Mouse (Mus musculus) liver, adult 2 months (tissue): ENCODE data around the gene Rhod. TPM values are rescaled to one million over a fixed set of nuclear protein-coding genes. Genes with fewer than 3 reads are reported as not detected.
"Not testable (repeated sequence)": the region's sequence is repeated elsewhere in the genome, so short reads cannot be mapped to it uniquely, and the experiment has no call there.

Source experiments
- DNase-seq: peaks from one replicate; pipeline ENCODE4 v3.0.0-alpha.2; 2011; ENCODE audit warnings: low read depth, low spot score; ENCODE audit errors: extremely low read depth
- H3K27ac ChIP-seq: fragments of 200-500 bp; replicated peaks from 2 replicates; pipeline ENCODE4 v1.5.1; 2012; ENCODE audit warnings: low read depth, mild to moderate bottlenecking, control low read depth, inconsistent platforms, low read length; ENCODE audit not compliant: insufficient read depth
- H3K27me3 ChIP-seq: fragments of 200-500 bp; 2 replicates; pipeline ENCODE4 v1.6.1; 2012; ENCODE audit warnings: mild to moderate bottlenecking, moderate library complexity, low read length, inconsistent platforms; ENCODE audit not compliant: control insufficient read depth, insufficient read depth
- H3K36me3 ChIP-seq: fragments of 200-500 bp; 2 replicates; pipeline ENCODE4 v1.6.1; 2012; ENCODE audit warnings: low read length, inconsistent platforms; ENCODE audit not compliant: control insufficient read depth, insufficient read depth
- H3K4me1 ChIP-seq: fragments of 200-500 bp; 2 replicates; pipeline ENCODE4 v1.6.1; 2011; ENCODE audit warnings: low read length; ENCODE audit not compliant: control insufficient read depth, insufficient read depth
- H3K4me3 ChIP-seq: fragments of 200-500 bp; 2 replicates; pipeline ENCODE4 v1.5.1; 2011; ENCODE audit warnings: low read depth, mild to moderate bottlenecking, control low read depth, low read length, moderate library complexity; ENCODE audit not compliant: insufficient read depth
- H3K79me2 ChIP-seq: fragments of 200-500 bp; 2 replicates; pipeline ENCODE4 v1.6.1; 2012; ENCODE audit warnings: inconsistent platforms, mild to moderate bottlenecking, low read length, moderate library complexity; ENCODE audit not compliant: control insufficient read depth, insufficient read depth
- H3K9ac ChIP-seq: fragments of 200-500 bp; 2 replicates; pipeline ENCODE4 v1.6.1; 2012; ENCODE audit warnings: low read depth, mild to moderate bottlenecking, control low read depth, inconsistent platforms, low read length
- CTCF ChIP-seq: fragments of 200-500 bp; IDR thresholded peaks from 2 replicates; pipeline ENCODE4 v1.5.1; 2011; ENCODE audit warnings: low read depth, low read length, control low read depth
- POLR2A ChIP-seq: fragments of 200-500 bp; IDR thresholded peaks from 2 replicates; pipeline ENCODE4 v1.6.1; 2011; ENCODE audit warnings: low read length, control low read depth; ENCODE audit not compliant: insufficient read depth; ENCODE audit errors: extremely low read depth
- WGBS: fragments of 180-500 bp; shearing (Covaris S2); methylation state at CpG from one replicate; pipeline ENCODE4 v1.1.7; 2018; 5-methylcytosine and 5-hydroxymethylcytosine counted together
- polyA plus RNA-seq: library from polyadenylated mRNA; depleted of rRNA; stranded (reverse); fragments of >200 nt; gene quantifications from 2 replicates; pipeline ENCODE4 v1.2.3, GENCODE M21; 2012; rRNA removed
- total RNA-seq: library from RNA; depleted of rRNA; stranded (reverse); fragments of >200 nt; gene quantifications from 2 replicates; pipeline ENCODE4 v1.2.3, GENCODE M21; 2014; rRNA removed

The Rhod gene
- total and polyA plus RNA-seq, 2 experiments, result 23.9 to 34.9 TPM

DNA sequence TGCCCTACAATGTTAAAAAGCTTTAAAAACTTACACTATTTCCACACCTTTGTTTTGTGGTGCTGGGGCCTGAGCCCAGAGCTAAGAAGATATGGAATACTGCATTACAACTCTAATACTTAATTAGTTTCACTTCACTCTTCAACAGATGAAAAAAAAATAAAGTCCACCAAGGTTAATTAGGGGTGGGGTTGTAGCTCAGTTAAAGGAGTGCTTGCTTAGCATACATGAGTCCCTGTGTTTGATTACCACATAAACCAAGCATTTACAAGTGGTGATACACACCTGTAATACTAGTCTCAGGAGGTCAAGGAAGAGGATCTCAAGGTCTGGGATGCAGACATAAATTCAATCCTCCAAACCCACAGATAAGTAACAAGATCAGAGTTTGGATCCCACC is 52.0 kb downstream of the Rhod start:
- Histone ChIP-seq H3K27ac (no peak overlapping the region), H3K36me3 (peaks cover 19% of the 10 kb centered on the region), H3K4me1 (peaks cover 8% of the 10 kb centered on the region), H3K27me3 (no peaks in the 10 kb centered on the region), H3K79me2 (peaks cover 2% of the 10 kb centered on the region; the same call in 1 of the 2 replicates), H3K9ac (no peak overlapping the region), H3K4me3 (no peak overlapping the region)
- TF ChIP-seq POLR2A, result no peak
- no peak for TF ChIP-seq CTCF
- no peak for DNase-seq

DNA sequence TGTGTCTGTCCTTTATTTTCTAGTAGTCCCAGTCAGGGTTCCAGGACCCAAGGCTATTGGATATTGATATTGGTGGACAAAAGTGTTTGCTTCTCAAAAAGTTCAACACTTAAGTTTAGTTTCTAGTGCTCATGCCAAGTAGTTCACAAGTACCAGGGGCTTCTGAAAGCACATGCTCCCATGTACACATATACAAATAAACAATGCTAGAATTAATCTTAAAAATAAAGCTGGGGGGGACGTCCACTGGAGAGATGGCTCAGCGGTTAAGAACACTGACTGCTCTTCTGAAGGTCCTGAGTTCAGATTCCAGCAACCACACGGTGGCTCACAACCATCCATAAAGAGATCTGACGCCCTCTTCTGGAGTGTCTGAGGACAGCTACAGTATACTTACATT is 54.2 kb downstream of the Rhod start:
- DNase-seq, result no peak
- TF ChIP-seq CTCF (no peak), POLR2A (no peak)
- no peaks in the 10 kb centered on the region for H3K27me3 ChIP-seq
- H3K79me2 ChIP-seq, result peaks cover 2% of the 10 kb centered on the region; the same call in 1 of the 2 replicates
- H3K9ac ChIP-seq, result no peak overlapping the region
- no peak overlapping the region for H3K4me3 ChIP-seq
- 79% methylated on average over 4 of the region's 4 CpGs for WGBS
- peaks cover 8% of the 10 kb centered on the region for H3K4me1 ChIP-seq
- H3K36me3 ChIP-seq, result peaks cover 23% of the 10 kb centered on the region
- no peak overlapping the region for H3K27ac ChIP-seq

DNA sequence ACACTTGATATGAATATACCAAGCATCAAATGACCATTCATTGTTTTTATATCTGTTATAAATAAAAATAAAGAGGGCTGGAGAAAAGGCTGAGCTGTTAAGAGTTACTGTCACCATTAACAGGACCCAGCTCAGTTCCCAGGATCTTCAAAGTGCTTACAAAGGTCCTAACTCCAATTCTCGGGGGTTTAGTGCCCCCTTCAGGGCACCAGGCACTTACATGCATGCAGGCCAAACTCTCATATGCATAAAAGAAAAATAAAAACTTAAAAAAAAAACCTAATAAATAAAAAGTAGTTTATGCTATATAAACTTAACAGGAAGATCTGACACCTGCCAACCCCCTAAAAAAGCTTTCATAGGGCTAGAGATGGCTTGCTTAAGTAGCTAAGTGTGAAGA is 54.9 kb downstream of the Rhod start:
- Histone ChIP-seq H3K4me3 (no peak overlapping the region), H3K27ac (no peak overlapping the region), H3K79me2 (peaks cover 2% of the 10 kb centered on the region; the same call in 1 of the 2 replicates), H3K4me1 (peaks cover 8% of the 10 kb centered on the region), H3K36me3 (peaks cover 23% of the 10 kb centered on the region), H3K27me3 (no peaks in the 10 kb centered on the region), H3K9ac (no peak overlapping the region)
- WGBS, result 50% methylated on average over 1 of the region's 1 CpGs
- no peak for TF ChIP-seq POLR2A
- TF ChIP-seq CTCF, result peak; percentile 7; the same call in 1 of the 2 replicates
- DNase-seq, result no peak

DNA sequence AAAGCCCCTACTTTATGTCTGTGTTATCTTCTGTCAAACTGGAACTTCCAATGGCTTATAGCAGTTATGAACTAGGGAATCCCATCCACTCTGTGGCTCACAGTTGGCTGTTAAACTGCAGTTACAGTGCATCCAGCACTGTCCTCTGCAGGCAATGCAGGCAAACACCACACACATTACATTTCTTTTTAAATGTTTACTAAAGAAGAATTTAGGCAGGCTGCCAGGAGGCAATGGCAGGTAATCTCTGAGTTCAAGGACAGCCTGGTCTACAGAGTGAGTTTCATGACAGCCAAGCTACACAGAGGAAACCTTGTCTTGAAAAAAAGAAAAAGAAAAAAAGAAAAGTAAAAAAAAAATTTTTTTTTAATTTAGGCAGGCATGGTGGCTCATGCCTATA is 55.9 kb downstream of the Rhod start:
- peaks cover 8% of the 10 kb centered on the region for H3K4me1 ChIP-seq
- H3K27me3 ChIP-seq, result no peaks in the 10 kb centered on the region
- no peak overlapping the region for H3K9ac ChIP-seq
- H3K36me3 ChIP-seq, result peaks cover 20% of the 10 kb centered on the region
- no peak overlapping the region for H3K27ac ChIP-seq
- TF ChIP-seq POLR2A, result no peak
- no peak for TF ChIP-seq CTCF
- H3K4me3 ChIP-seq, result no peak overlapping the region
- peak; percentile 82 for DNase-seq
- peaks cover 2% of the 10 kb centered on the region; the same call in 1 of the 2 replicates for H3K79me2 ChIP-seq

DNA sequence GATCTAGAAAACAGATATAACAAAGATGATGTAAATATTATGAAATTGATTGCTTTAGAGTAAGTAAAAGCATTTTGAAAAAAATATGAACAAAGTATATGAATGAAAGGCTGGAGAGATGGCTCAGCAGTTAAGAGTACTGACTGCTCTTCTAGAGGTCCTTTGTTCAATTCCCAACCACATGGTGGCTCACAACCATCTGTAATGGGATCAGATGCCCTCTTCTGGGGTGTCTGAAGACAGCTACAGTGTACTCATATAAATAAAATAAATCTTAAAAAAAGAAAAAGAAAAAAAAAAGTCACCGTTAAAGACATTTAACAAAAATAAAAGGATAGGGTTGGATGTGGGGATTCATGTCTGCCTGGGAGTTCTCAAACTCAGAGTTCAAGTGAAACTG is 56.9 kb downstream of the Rhod start:
- not testable (repeated sequence) for H3K27ac ChIP-seq, DNase-seq, H3K4me3 ChIP-seq, H3K9ac ChIP-seq, H3K4me1 ChIP-seq, H3K27me3 ChIP-seq, H3K79me2 ChIP-seq
- 94% methylated on average over 1 of the region's 1 CpGs for WGBS
- peaks cover 16% of the 10 kb centered on the region for H3K36me3 ChIP-seq

Other genes with a start within 250 kb of the Rhod start
- 0.46 and 1.4 TPM in 2 replicates for gene Tbc1d10c, start 248.1 kb downstream of the Rhod start, total RNA-seq
- 1.7 and 2.2 TPM in 2 replicates for gene Tbc1d10c, start 248.1 kb downstream of the Rhod start, polyA plus RNA-seq
- 170 TPM in 2 replicates for gene Ppp1ca, start 247.4 kb downstream of the Rhod start, total RNA-seq
- gene Ppp1ca, start 247.4 kb downstream of the Rhod start, polyA plus RNA-seq, result 399 and 571 TPM in 2 replicates
- 0.74 and 1.3 TPM in 2 replicates for gene Rad9a, start 237.8 kb downstream of the Rhod start, total RNA-seq
- gene Rad9a, start 237.8 kb downstream of the Rhod start, polyA plus RNA-seq, result 7.0 and 7.5 TPM in 2 replicates
- gene Clcf1, start 225.2 kb downstream of the Rhod start, total RNA-seq, result 0.27 and 0.28 TPM in 2 replicates
- gene Clcf1, start 225.2 kb downstream of the Rhod start, polyA plus RNA-seq, result 0.87 and 3.8 TPM in 2 replicates
- not detected in 2 replicates for gene AC109138.7, start 225.1 kb downstream of the Rhod start, total RNA-seq
- not detected in 2 replicates for gene AC109138.7, start 225.1 kb downstream of the Rhod start, polyA plus RNA-seq
- 27.2 and 27.3 TPM in 2 replicates for gene Pold4, start 207.5 kb downstream of the Rhod start, total RNA-seq
- gene Pold4, start 207.5 kb downstream of the Rhod start, polyA plus RNA-seq, result 60.4 and 63.8 TPM in 2 replicates
- 11.5 and 12.1 TPM in 2 replicates for gene Ssh3, start 170.3 kb downstream of the Rhod start, total RNA-seq
- 15.3 and 29.2 TPM in 2 replicates for gene Ssh3, start 170.3 kb downstream of the Rhod start, polyA plus RNA-seq
- 0.40 and 0.46 TPM in 2 replicates for gene Ankrd13d, start 156.3 kb downstream of the Rhod start, total RNA-seq
- 0.27 and 0.60 TPM in 2 replicates for gene Ankrd13d, start 156.3 kb downstream of the Rhod start, polyA plus RNA-seq
- gene Grk2, start 133.2 kb downstream of the Rhod start, total RNA-seq, result 11.3 and 16.4 TPM in 2 replicates
- 23.4 and 30.3 TPM in 2 replicates for gene Grk2, start 133.2 kb downstream of the Rhod start, polyA plus RNA-seq
- 29.6 and 32.7 TPM in 2 replicates for gene Kdm2a, start 41.1 kb downstream of the Rhod start, total RNA-seq
- gene Kdm2a, start 41.1 kb downstream of the Rhod start, polyA plus RNA-seq, result 39.5 and 52.6 TPM in 2 replicates
- 0.27 and 0.28 TPM in 2 replicates for gene Syt12, start 38.0 kb upstream of the Rhod start, total RNA-seq
- gene Syt12, start 38.0 kb upstream of the Rhod start, polyA plus RNA-seq, result 0.47 and 0.91 TPM in 2 replicates
- 6.3 and 6.6 TPM in 2 replicates for gene 2010003K11Rik, start 59.2 kb upstream of the Rhod start, total RNA-seq
- 5.4 and 7.5 TPM in 2 replicates for gene 2010003K11Rik, start 59.2 kb upstream of the Rhod start, polyA plus RNA-seq
- 266 and 269 TPM in 2 replicates for gene Pcx, start 71.0 kb upstream of the Rhod start, total RNA-seq
- gene Pcx, start 71.0 kb upstream of the Rhod start, polyA plus RNA-seq, result 237 and 274 TPM in 2 replicates
- gene Lrfn4, start 176.2 kb upstream of the Rhod start, total RNA-seq, result 0.13 and 0.18 TPM in 2 replicates
- 0.27 and 0.35 TPM in 2 replicates for gene Lrfn4, start 176.2 kb upstream of the Rhod start, polyA plus RNA-seq
- 14.8 and 15.7 TPM in 2 replicates for gene Rce1, start 186.2 kb upstream of the Rhod start, total RNA-seq
- 31.0 and 44.9 TPM in 2 replicates for gene Rce1, start 186.2 kb upstream of the Rhod start, polyA plus RNA-seq